ENCODE assay signal across 25 mouse cellular contexts in the genomic region with DNA sequence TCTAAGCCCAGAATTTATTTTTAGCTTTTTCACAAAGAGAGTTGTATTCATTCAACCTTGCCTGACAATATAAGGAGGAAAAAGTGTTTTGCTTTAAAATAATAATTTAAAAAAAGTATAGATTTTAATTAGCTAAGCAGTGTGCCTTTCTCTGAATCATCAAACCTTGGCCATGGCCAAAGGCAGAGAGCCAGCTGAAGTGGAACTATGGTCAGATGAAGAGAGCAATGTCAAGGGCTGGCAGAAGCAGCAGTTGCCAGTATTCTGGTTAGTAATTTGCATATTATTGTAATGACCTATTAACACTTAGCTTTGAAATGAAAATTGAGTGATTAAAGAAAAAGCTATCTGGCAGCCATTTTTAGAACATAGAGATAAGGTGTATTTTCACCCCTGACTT. TPM values are rescaled to one million over a fixed set of nuclear protein-coding genes. Genes with fewer than 3 reads are reported as not detected.
DNase-seq lines count a peak whose midpoint lies in the region; TF ChIP-seq lines count a peak whose summit lies in the region.
"Had no signal": no experiment of that assay in that cellular context is flagged by ENCODE, and none has a peak within 500 bp of the region (broad histone marks: within the 10 kb centered on the region; RNA-seq: fewer than 3 reads in every experiment).

No protein-coding gene starts in this region.

- no peaks in the 10 kb centered on the region for H3K27me3 ChIP-seq in heart, adult 2 months (ENCODE audit: control insufficient read depth, insufficient read depth, low read length)
- no peaks in the 10 kb centered on the region for H3K27me3 ChIP-seq in myocyte (ENCODE audit: control insufficient read depth, insufficient read depth, insufficient read length)
- H3K27me3 ChIP-seq: embryonic facial prominence, embryonic 13.5 days; forebrain, embryonic 13.5 days; liver, embryonic 13.5 days; neural tube, embryonic 13.5 days; Patski had no signal

- H3K36me3 ChIP-seq in heart, adult 2 months (ENCODE audit: control insufficient read depth, insufficient read depth, low read length): peaks cover 2% of the 10 kb centered on the region; the same call in 1 of the 2 replicates
- no peaks in the 10 kb centered on the region for H3K36me3 ChIP-seq in myocyte (ENCODE audit: control insufficient read depth, insufficient read depth)
- H3K36me3 ChIP-seq: embryonic facial prominence, embryonic 13.5 days; hindbrain, embryonic 13.5 days; liver, embryonic 13.5 days; neural tube, embryonic 13.5 days had no signal

- no peak overlapping the region for H3K27ac ChIP-seq in heart, adult 2 months
- H3K27ac ChIP-seq: embryonic facial prominence, embryonic 13.5 days; forebrain, embryonic 13.5 days; hindbrain, embryonic 13.5 days; liver, embryonic 13.5 days; neural tube, embryonic 13.5 days had no signal

- no peak overlapping the region for H3K4me3 ChIP-seq in heart, adult 2 months
- no peak overlapping the region for H3K4me3 ChIP-seq in myocyte
- H3K4me3 ChIP-seq: embryonic facial prominence, embryonic 13.5 days; erythroblast, embryonic 14.5 days; forebrain, embryonic 13.5 days; hindbrain, embryonic 13.5 days; liver, embryonic 13.5 days; neural tube, embryonic 13.5 days had no signal

- intact Hi-C loops in heart, adult 2 months (cut with DNase I): no loop called here

- no peaks in the 10 kb centered on the region for H3K79me2 ChIP-seq in heart, adult 2 months (replicated peaks; ENCODE audit: control insufficient read depth, insufficient read depth, low read length)
- H3K79me2 ChIP-seq in myocyte (ENCODE audit: control insufficient read depth, insufficient read depth): no peaks in the 10 kb centered on the region

- no peak for TF ChIP-seq POLR2A in heart, adult 2 months (IDR thresholded peaks at IDR 0.05; ENCODE audit: insufficient read depth, low read depth, low read length)
- TF ChIP-seq POLR2A in myocyte (IDR thresholded peaks at IDR 0.05; ENCODE audit: insufficient read length, low read depth): no peak

- peak overlapping the region; percentile 70 for H3K4me2 ChIP-seq in myocyte (ENCODE audit: low read depth)
- H3K4me2 ChIP-seq: embryonic facial prominence, embryonic 13.5 days; forebrain, embryonic 13.5 days; hindbrain, embryonic 13.5 days; liver, embryonic 13.5 days; midbrain, embryonic 11.5 days; neural tube, embryonic 13.5 days had no signal

- H3K9ac ChIP-seq in heart, adult 2 months (ENCODE audit: low read depth, low read length): no peak overlapping the region
- H3K9ac ChIP-seq: embryonic facial prominence, embryonic 13.5 days; forebrain, embryonic 13.5 days; hindbrain, embryonic 13.5 days; liver, embryonic 13.5 days; neural tube, embryonic 13.5 days had no signal

- DNase-seq in adrenal gland, adult (ENCODE audit: inconsistent age in 2 of 2, low spot score in 1 of 2): peak; percentile 72 to 85
- DNase-seq in adrenal gland, adult 18-20 months (ENCODE audit: low spot score in 2 of 2): no peak
- peak; percentile 28 for DNase-seq in heart, postnatal 4 days
- no peak for DNase-seq in heart, adult 2 months
- DNase-seq in ovary, adult 18-20 months (ENCODE audit: low spot score): peak; percentile 41
- DNase-seq in ovary, postnatal 36 days (ENCODE audit: low spot score): no peak
- no peak for DNase-seq in B cell, adult 2 months
- DNase-seq: cerebellum, adult 9-10 months; gastrocnemius, postnatal 10 days; kidney, adult 18-20 months; kidney, postnatal 4 days; liver, embryonic 13.5 days; lung, adult 2 months; lung, postnatal 14 days; right cerebral cortex, adult 18-20 months; right cerebral cortex, postnatal 4 days; thymus, postnatal 14 days had no signal

- H3K4me1 ChIP-seq in heart, adult 2 months (ENCODE audit: control insufficient read depth, insufficient read depth, low read length): no peaks in the 10 kb centered on the region; the same call in none of the 2 replicates
- H3K4me1 ChIP-seq: liver, embryonic 13.5 days had no signal

- H3ac ChIP-seq in myocyte (ENCODE audit: control insufficient read depth, insufficient read length): no peak overlapping the region

- no peak for TF ChIP-seq EP300 in heart, adult 2 months (IDR thresholded peaks at IDR 0.05; ENCODE audit: insufficient read depth, low read depth, low read length)

- no peak for TF ChIP-seq CTCF in heart, adult 2 months (IDR thresholded peaks at IDR 0.05)

TF ChIP-seq in myocyte, 11 proteins besides CTCF, POLR2A, EP300 and RAD21:
- no peak for TF ChIP-seq REST (IDR thresholded peaks at IDR 0.05; ENCODE audit: insufficient read depth, insufficient read length)
- TF ChIP-seq SRF (IDR thresholded peaks at IDR 0.05; ENCODE audit: control insufficient read depth, insufficient read length, low read depth): no peak
- TF ChIP-seq POLR2AphosphoS2 (IDR thresholded peaks at IDR 0.05; ENCODE audit: insufficient read length, low read depth): no peak
- no peak for TF ChIP-seq E2F4 (IDR thresholded peaks at IDR 0.05; ENCODE audit: insufficient read depth)
- TF ChIP-seq USF1 (IDR thresholded peaks at IDR 0.05; ENCODE audit: low read depth): no peak
- TF ChIP-seq CEBPB (IDR thresholded peaks at IDR 0.05; ENCODE audit: insufficient read depth, poor library complexity, severe bottlenecking): no peak
- TF ChIP-seq MYOD1 (IDR thresholded peaks at IDR 0.05; ENCODE audit: control insufficient read depth in 1 of 3, insufficient read length in 2 of 3, low read depth in 2 of 3): no peak
- TF ChIP-seq TCF12 (IDR thresholded peaks at IDR 0.05; ENCODE audit: insufficient read depth, poor library complexity, severe bottlenecking): no peak
- no peak for TF ChIP-seq TCF3 (IDR thresholded peaks at IDR 0.05; ENCODE audit: insufficient read length, low read depth)
- no peak for TF ChIP-seq MYOG (IDR thresholded peaks at IDR 0.05; ENCODE audit: control insufficient read depth in 1 of 3, insufficient read depth in 1 of 3, insufficient read length in 2 of 3, low read depth in 2 of 3)
- no peak for TF ChIP-seq MAX (IDR thresholded peaks at IDR 0.05; ENCODE audit: low read depth)
TF ChIP-seq in myocyte: peak in this region for 0.

RNA-seq across cellular contexts. Expression of gene Frmd6, which starts 47.4 kb away (rescaled TPM):
- total RNA-seq in adrenal gland, adult 18-20 months (2021): 100 to 1,000 TPM in 1 of 2 experiments, 10 to 100 TPM in 1; 70.4 to 124 TPM
- 10 to 100 TPM; 40.0 to 42.1 TPM for total RNA-seq in heart, postnatal 4 days (2021)
- 10 to 100 TPM; 31.4 to 33.2 TPM for total RNA-seq in heart, adult 2 months (2021)
- 17.3 and 28.7 TPM in 2 replicates for polyA plus RNA-seq in heart, adult 2 months (2012; rRNA removed)
- 11.7 TPM for polyA plus RNA-seq in myocyte (2012; fragmentation: generic; extraction: Trizol)

Comparison
In these comparisons a context has a peak if more than half of its experiments do, and no peak if none do; other contexts are left out.
1. DNase-seq: peak in adrenal gland, adult (2 of 2), heart, postnatal 4 days (single experiment) and ovary, adult 18-20 months (single experiment); none in adrenal gland, adult 18-20 months (0 of 2), heart, adult 2 months (0 of 2), ovary, postnatal 36 days (single experiment) and B cell, adult 2 months (0 of 2).